Mouse (Mus musculus): ENCODE measurements around the gene Mpg. TPM values are rescaled to one million over a fixed set of nuclear protein-coding genes. Genes with fewer than 3 reads are reported as not detected.

Gene Mpg
- polyA plus RNA-seq, 1 experiment from 2014 or later, result 36.0 TPM

Other genes with a start within 250 kb of the Mpg start
- gene Nsg2, start 226.0 kb upstream of the Mpg start, polyA plus RNA-seq (2016; fragmentation: Nextera tagmentation; extraction: Ambion mirVana), result 14.5 and 17.8 TPM in 2 replicates
- not detected in 2 replicates for gene Il9r, start 26.2 kb upstream of the Mpg start, polyA plus RNA-seq (2016; fragmentation: Nextera tagmentation; extraction: Ambion mirVana)
- 69.3 and 71.1 TPM in 2 replicates for gene Snrnp25, start 21.1 kb upstream of the Mpg start, polyA plus RNA-seq (2016; fragmentation: Nextera tagmentation; extraction: Ambion mirVana)
- 46.5 and 49.8 TPM in 2 replicates for gene Rhbdf1, start 4.2 kb upstream of the Mpg start, polyA plus RNA-seq (2016; fragmentation: Nextera tagmentation; extraction: Ambion mirVana)
- gene Nprl3, start 41.2 kb downstream of the Mpg start, polyA plus RNA-seq (2016; fragmentation: Nextera tagmentation; extraction: Ambion mirVana), result 47.9 and 48.2 TPM in 2 replicates
- gene Hba-x, start 49.9 kb downstream of the Mpg start, polyA plus RNA-seq (2016; fragmentation: Nextera tagmentation; extraction: Ambion mirVana), result 1,599 and 1,804 TPM in 2 replicates
- 3,181 and 3,391 TPM in 2 replicates for gene Hba-a1, start 57.0 kb downstream of the Mpg start, polyA plus RNA-seq (2016; fragmentation: Nextera tagmentation; extraction: Ambion mirVana)
- 2.5 and 4.6 TPM in 2 replicates for gene Hbq1b, start 60.5 kb downstream of the Mpg start, polyA plus RNA-seq (2016; fragmentation: Nextera tagmentation; extraction: Ambion mirVana)
- 6,828 and 7,450 TPM in 2 replicates for gene Hba-a2, start 70.0 kb downstream of the Mpg start, polyA plus RNA-seq (2016; fragmentation: Nextera tagmentation; extraction: Ambion mirVana)
- 0.53 TPM in 1 of 2 replicates, not detected in the other for gene Hbq1a, start 73.6 kb downstream of the Mpg start, polyA plus RNA-seq (2016; fragmentation: Nextera tagmentation; extraction: Ambion mirVana)
- gene Sh3pxd2b, start 121.3 kb downstream of the Mpg start, polyA plus RNA-seq (2016; fragmentation: Nextera tagmentation; extraction: Ambion mirVana), result 28.8 and 30.6 TPM in 2 replicates
- gene Ubtd2, start 228.9 kb downstream of the Mpg start, polyA plus RNA-seq (2016; fragmentation: Nextera tagmentation; extraction: Ambion mirVana), result 93.7 and 96.7 TPM in 2 replicates

All from embryonic facial prominence, embryonic 12.5 days (tissue).